Mouse (Mus musculus): ENCODE results near the gene Satb1.

- no peak for TF ChIP-seq CTCF (IDR thresholded peaks at IDR 0.05; ENCODE audit: low read depth)
- TF ChIP-seq EP300 (IDR thresholded peaks at IDR 0.05; ENCODE audit: low read depth) = no peak
Observed at GRCm38 (mm10) chr17:51695271-51695670, 137.8 kb downstream of the Satb1 start.

All from heart, postnatal 0 days (tissue).